Mouse (Mus musculus): ENCODE data around the gene Mad2l1bp. TPM values are rescaled to one million over a fixed set of nuclear protein-coding genes. Genes with fewer than 3 reads are reported as not detected.

The Mad2l1bp gene
- polyA plus RNA-seq (2012; rRNA removed), result 17.3 and 19.2 TPM in 2 replicates

GRCm38 (mm10) chr17:46152847-46153782 lies at the start of gene Mad2l1bp:
Mad2l1bp (minus strand) TSS chr17:46153553.
- Histone ChIP-seq H3K27ac (ENCODE audit: insufficient read depth, low read depth, low read length) (peak within 1 kb of the TSS; percentile 56), H3K4me3 (ENCODE audit: insufficient read depth, low read depth, low read length) (peak within 1 kb of the TSS; percentile 79), H3K36me3 (ENCODE audit: control insufficient read depth, insufficient read depth, low read length) (no peaks in the 10 kb centered on the region), H3K27me3 (replicated peaks; ENCODE audit: control insufficient read depth, insufficient read depth, low read length) (no peaks in the 10 kb centered on the region), H3K4me1 (ENCODE audit: control insufficient read depth, insufficient read depth, low read length) (0 out of 2 replicates have a peak, but pooled peaks cover 3% of the 10 kb centered on the region)
- 1% methylated on average over 33 of the region's 33 CpGs for WGBS
- peak; percentile 96 for DNase-seq
- no peak for TF ChIP-seq CTCF (conservative IDR thresholded peaks at IDR 0.05; ENCODE audit: insufficient read depth, insufficient read length, low read depth, low read length)
- TF ChIP-seq POLR2A (IDR thresholded peaks at IDR 0.05; ENCODE audit: low read depth, low read length), result peak; percentile 94

DNA sequence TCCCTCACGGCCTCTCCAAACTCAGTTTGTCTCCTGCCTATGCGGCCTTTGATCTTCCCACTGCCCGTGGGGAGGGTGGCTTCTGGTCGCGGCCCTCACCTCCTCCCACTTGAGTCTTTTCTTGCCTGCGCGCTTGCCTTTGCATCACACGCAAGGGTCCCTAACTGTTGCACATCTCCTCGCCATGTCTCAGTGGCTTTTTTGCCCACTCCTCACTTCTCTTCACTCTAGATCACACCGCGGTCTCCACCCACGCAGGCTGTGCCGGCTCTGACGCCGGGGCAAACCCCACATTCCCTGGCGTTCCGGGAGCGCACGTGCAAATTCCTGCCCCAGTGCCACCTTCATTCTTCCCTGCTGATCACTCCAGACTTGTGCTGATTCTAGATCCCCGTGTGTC lies 49.7 kb upstream of the Mad2l1bp start:
- TF ChIP-seq POLR2A (IDR thresholded peaks at IDR 0.05; ENCODE audit: low read depth, low read length) (no peak), CTCF (conservative IDR thresholded peaks at IDR 0.05; ENCODE audit: insufficient read depth, insufficient read length, low read depth, low read length) (no peak)
- H3K4me3 ChIP-seq (ENCODE audit: insufficient read depth, low read depth, low read length), result peak overlapping the region; percentile 96
- H3K27ac ChIP-seq (ENCODE audit: insufficient read depth, low read depth, low read length), result peak overlapping the region; percentile 42
- peaks cover 20% of the 10 kb centered on the region; the same call in 1 of the 2 replicates for H3K4me1 ChIP-seq (ENCODE audit: control insufficient read depth, insufficient read depth, low read length)
- no peaks in the 10 kb centered on the region; the same call in 1 of the 2 replicates for H3K36me3 ChIP-seq (ENCODE audit: control insufficient read depth, insufficient read depth, low read length)
- H3K27me3 ChIP-seq (replicated peaks; ENCODE audit: control insufficient read depth, insufficient read depth, low read length), result no peaks in the 10 kb centered on the region
- DNase-seq, result peak; percentile 52
- WGBS, result under 1% methylated on average over 20 of the region's 20 CpGs

- TF ChIP-seq CTCF (conservative IDR thresholded peaks at IDR 0.05; ENCODE audit: insufficient read depth, insufficient read length, low read depth, low read length) (no peak), POLR2A (IDR thresholded peaks at IDR 0.05; ENCODE audit: low read depth, low read length) (peak; percentile 39)
- Histone ChIP-seq H3K36me3 (ENCODE audit: control insufficient read depth, insufficient read depth, low read length) (no peaks in the 10 kb centered on the region; the same call in 1 of the 2 replicates), H3K27ac (ENCODE audit: insufficient read depth, low read depth, low read length) (peak within 1 kb of the TSS; percentile 42), H3K4me1 (ENCODE audit: control insufficient read depth, insufficient read depth, low read length) (peaks cover 20% of the 10 kb centered on the region; the same call in 1 of the 2 replicates), H3K4me3 (ENCODE audit: insufficient read depth, low read depth, low read length) (peak within 1 kb of the TSS; percentile 96), H3K27me3 (replicated peaks; ENCODE audit: control insufficient read depth, insufficient read depth, low read length) (no peaks in the 10 kb centered on the region)
- peak; percentile 96 for DNase-seq
- WGBS, result under 1% methylated on average over 66 of the region's 66 CpGs
These were observed 49.2 kb upstream of the Mad2l1bp start, which contains the start of the genes Polh and Xpo5 for GRCm38 (mm10) chr17:46202421-46203071. Polh (minus strand) TSS chr17:46202645. Xpo5 (plus strand) TSS chr17:46202782.

DNA sequence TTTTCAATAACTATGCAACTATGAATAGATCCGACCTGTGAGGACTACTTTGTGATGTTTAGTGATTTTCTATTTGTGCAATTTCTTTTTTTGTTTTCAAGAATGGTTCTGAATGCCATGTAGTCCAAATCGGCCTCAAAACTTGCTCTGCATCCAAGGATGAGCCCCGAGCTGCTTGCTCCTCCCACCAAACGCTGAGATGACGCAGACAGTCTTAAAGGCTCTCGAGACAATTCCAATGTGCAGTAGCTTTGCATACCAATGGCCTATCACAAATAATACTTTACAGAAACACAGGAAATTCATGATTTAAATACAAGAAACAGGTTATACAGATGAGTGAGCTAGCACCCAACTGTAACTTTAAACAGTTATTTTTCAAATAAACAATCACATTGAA lies 47.8 kb upstream of the Mad2l1bp start:
- WGBS, result 36% methylated on average over 6 of the region's 6 CpGs
- Histone ChIP-seq H3K27me3 (replicated peaks; ENCODE audit: control insufficient read depth, insufficient read depth, low read length) (no peaks in the 10 kb centered on the region), H3K27ac (ENCODE audit: insufficient read depth, low read depth, low read length) (no peak overlapping the region), H3K4me3 (ENCODE audit: insufficient read depth, low read depth, low read length) (no peak overlapping the region), H3K4me1 (ENCODE audit: control insufficient read depth, insufficient read depth, low read length) (peaks cover 9% of the 10 kb centered on the region; the same call in 1 of the 2 replicates), H3K36me3 (ENCODE audit: control insufficient read depth, insufficient read depth, low read length) (no peaks in the 10 kb centered on the region)
- no peak for TF ChIP-seq CTCF (conservative IDR thresholded peaks at IDR 0.05; ENCODE audit: insufficient read depth, insufficient read length, low read depth, low read length)
- TF ChIP-seq POLR2A (IDR thresholded peaks at IDR 0.05; ENCODE audit: low read depth, low read length), result no peak
- no peak for DNase-seq

GRCm38 (mm10) chr17:46188829-46189228 lies 35.5 kb upstream of the Mad2l1bp start:
- 91% methylated on average over 2 of the region's 2 CpGs for WGBS
- DNase-seq, result no peak
- TF ChIP-seq POLR2A (IDR thresholded peaks at IDR 0.05; ENCODE audit: low read depth, low read length), result no peak
- TF ChIP-seq CTCF (conservative IDR thresholded peaks at IDR 0.05; ENCODE audit: insufficient read depth, insufficient read length, low read depth, low read length), result no peak
- no peaks in the 10 kb centered on the region for H3K4me1 ChIP-seq (ENCODE audit: control insufficient read depth, insufficient read depth, low read length)
- no peaks in the 10 kb centered on the region; the same call in 1 of the 2 replicates for H3K27me3 ChIP-seq (replicated peaks; ENCODE audit: control insufficient read depth, insufficient read depth, low read length)
- H3K4me3 ChIP-seq (ENCODE audit: insufficient read depth, low read depth, low read length), result no peak overlapping the region
- peaks cover 5% of the 10 kb centered on the region; the same call in 1 of the 2 replicates for H3K36me3 ChIP-seq (ENCODE audit: control insufficient read depth, insufficient read depth, low read length)
- no peak overlapping the region for H3K27ac ChIP-seq (ENCODE audit: insufficient read depth, low read depth, low read length)

- TF ChIP-seq CTCF (conservative IDR thresholded peaks at IDR 0.05; ENCODE audit: insufficient read depth, insufficient read length, low read depth, low read length), result peak; percentile 40; the same call in 1 of the 2 replicates
- no peak for TF ChIP-seq POLR2A (IDR thresholded peaks at IDR 0.05; ENCODE audit: low read depth, low read length)
- no peak overlapping the region for H3K27ac ChIP-seq (ENCODE audit: insufficient read depth, low read depth, low read length)
- WGBS, result 87% methylated on average over 4 of the region's 4 CpGs
- DNase-seq, result peak; percentile 29
- H3K36me3 ChIP-seq (ENCODE audit: control insufficient read depth, insufficient read depth, low read length), result peaks cover 3% of the 10 kb centered on the region; the same call in 1 of the 2 replicates
- H3K4me1 ChIP-seq (ENCODE audit: control insufficient read depth, insufficient read depth, low read length), result no peaks in the 10 kb centered on the region
- H3K27me3 ChIP-seq (replicated peaks; ENCODE audit: control insufficient read depth, insufficient read depth, low read length), result no peaks in the 10 kb centered on the region; the same call in 1 of the 2 replicates
- no peak overlapping the region for H3K4me3 ChIP-seq (ENCODE audit: insufficient read depth, low read depth, low read length)
These were observed 28.9 kb upstream of the Mad2l1bp start for GRCm38 (mm10) chr17:46182273-46182672.
